Mouse (Mus musculus) hindbrain, embryonic 13.5 days (tissue): ENCODE data around the gene Nms. TPM values are rescaled to one million over a fixed set of nuclear protein-coding genes. Genes with fewer than 3 reads are reported as not detected.
A peak's percentile ranks its signal among the peaks of the same experiment; 100 is the strongest.

ENCODE experiments used
- ATAC-seq: fragments of 200-750 bp; cut with Nextera tagmentation; 2 replicates; pipeline ENCODE4 v1.8.0; 2017; ENCODE audit warnings: moderate TSS enrichment; ENCODE audit not compliant: low FRiP score
- H3K27ac ChIP-seq: fragments of 300-500 bp; sonication (generic); 2 replicates; pipeline ENCODE4 v1.5.1; 2015; ENCODE audit warnings: inconsistent platforms, mild to moderate bottlenecking, moderate library complexity
- H3K27me3 ChIP-seq: fragments of 300-500 bp; sonication (generic); 2 replicates; pipeline ENCODE4 v1.6.1; 2015; ENCODE audit warnings: mild to moderate bottlenecking, inconsistent platforms
- H3K36me3 ChIP-seq: fragments of 300-500 bp; sonication (generic); 2 replicates; pipeline ENCODE4 v1.6.1; 2015; ENCODE audit warnings: mild to moderate bottlenecking, inconsistent platforms
- H3K4me1 ChIP-seq: fragments of 300-500 bp; sonication (generic); replicated peaks from 2 replicates; pipeline ENCODE4 v1.6.1; 2015; ENCODE audit warnings: inconsistent platforms
- H3K4me2 ChIP-seq: fragments of 300-500 bp; sonication (generic); 2 replicates; pipeline ENCODE4 v1.6.1; 2015; ENCODE audit warnings: inconsistent platforms, mild to moderate bottlenecking, moderate library complexity
- H3K4me3 ChIP-seq: fragments of 300-500 bp; sonication (generic); 2 replicates; pipeline ENCODE4 v1.5.1; 2015; ENCODE audit warnings: mild to moderate bottlenecking, inconsistent platforms
- H3K9ac ChIP-seq: fragments of 300-500 bp; sonication (generic); 2 replicates; pipeline ENCODE4 v1.6.1; 2015; ENCODE audit warnings: mild to moderate bottlenecking, inconsistent platforms
- H3K9me3 ChIP-seq: fragments of 300-500 bp; sonication (generic); 2 replicates; pipeline ENCODE4 v1.6.1; 2016; ENCODE audit warnings: inconsistent platforms
- WGBS: fragments of 180-500 bp; shearing (Covaris S2); methylation state at CpG from one replicate; pipeline ENCODE4 v1.1.7; 2015; 5-methylcytosine and 5-hydroxymethylcytosine counted together
- polyA plus RNA-seq: library from polyadenylated mRNA; unstranded; fragments of >200 nt; fragmentation: Nextera tagmentation; extraction: Ambion mirVana; gene quantifications from 2 replicates; pipeline ENCODE4 v1.2.1, GENCODE M21; 2015

Nms gene
- polyA plus RNA-seq = 1.1 and 2.2 TPM in 2 replicates

DNA sequence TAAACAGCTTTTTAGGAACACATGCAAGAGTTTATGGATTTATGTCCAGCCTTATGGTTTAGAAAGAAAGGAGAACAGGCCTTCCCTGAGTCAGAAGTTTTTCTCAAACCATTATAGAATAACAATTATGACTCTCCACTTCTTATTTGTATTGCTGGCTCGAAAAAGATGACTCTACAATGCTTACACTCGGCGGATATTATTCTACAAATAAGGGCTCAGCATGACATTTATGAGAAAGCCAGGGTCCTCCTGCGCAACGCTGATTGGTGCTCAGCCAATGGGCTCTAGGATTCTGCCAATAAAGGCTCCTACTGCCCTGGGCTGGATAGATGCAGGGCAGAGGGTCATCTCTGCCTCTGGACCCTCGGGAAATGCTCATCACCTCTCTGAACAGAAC lies at the start of gene Nms:
TSS of gene Nms (plus strand) at position 301 of the 400 bp plus-strand sequence.
- Histone ChIP-seq H3K36me3 (no peaks in the 10 kb centered on the region), H3K27me3 (no peaks in the 10 kb centered on the region), H3K9ac (no peak within 1 kb of the TSS), H3K4me3 (no peak within 1 kb of the TSS), H3K9me3 (no peaks in the 10 kb centered on the region), H3K27ac (no peak within 1 kb of the TSS), H3K4me2 (no peak within 1 kb of the TSS), H3K4me1 (no peaks in the 10 kb centered on the region)
- 63% methylated on average over 6 of the region's 6 CpGs for WGBS
- ATAC-seq = no peak

DNA sequence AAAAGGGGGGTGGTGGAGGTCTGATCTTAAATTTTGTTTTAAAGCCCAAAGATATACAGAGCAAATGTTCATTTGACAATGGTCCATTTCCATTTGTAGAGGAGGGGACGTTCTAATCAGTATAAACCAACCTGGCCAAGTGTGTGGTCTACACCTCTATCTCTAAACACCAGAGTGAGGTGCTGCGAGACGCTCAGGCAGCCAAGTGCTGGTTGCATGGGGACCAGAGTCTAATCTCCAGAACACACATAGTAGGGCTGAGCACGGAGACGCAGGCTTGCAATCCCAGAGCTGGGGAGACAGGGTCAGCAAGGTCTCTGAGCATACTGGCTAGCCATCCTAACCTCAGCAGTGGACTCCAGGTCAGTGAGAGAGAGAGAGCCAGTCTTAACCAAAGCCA lies 47.5 kb upstream of the Nms start:
- no peak for ATAC-seq
- H3K9me3 ChIP-seq = no peaks in the 10 kb centered on the region
- no peak overlapping the region for H3K27ac ChIP-seq
- WGBS = 92% methylated on average over 5 of the region's 5 CpGs
- no peaks in the 10 kb centered on the region for H3K27me3 ChIP-seq
- H3K4me3 ChIP-seq = no peak overlapping the region
- H3K4me2 ChIP-seq = no peak overlapping the region
- H3K9ac ChIP-seq = no peak overlapping the region
- H3K4me1 ChIP-seq = peaks cover 41% of the 10 kb centered on the region
- peaks cover 33% of the 10 kb centered on the region for H3K36me3 ChIP-seq

DNA sequence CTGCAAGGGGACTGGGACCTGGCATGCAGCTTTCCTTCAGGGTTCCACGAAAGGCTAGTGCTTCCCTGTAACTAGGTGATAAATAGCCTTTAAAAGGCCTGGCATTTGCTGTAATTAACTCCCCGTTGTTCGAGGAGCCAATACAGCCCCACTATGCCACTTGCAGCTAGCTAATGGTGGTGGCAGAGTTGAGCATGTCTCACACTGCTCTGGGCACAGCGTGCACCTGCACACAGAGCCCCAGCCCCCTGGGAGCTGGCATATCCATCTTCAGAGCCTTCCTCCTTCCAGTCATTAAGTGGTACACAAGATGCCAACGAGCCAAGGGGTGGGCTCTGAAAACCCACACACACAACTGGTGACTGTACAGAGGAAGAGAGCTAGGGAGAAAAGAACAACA lies 45.9 kb upstream of the Nms start:
- H3K4me1 ChIP-seq = peaks cover 50% of the 10 kb centered on the region
- WGBS = 36% methylated on average over 5 of the region's 5 CpGs
- peak overlapping the region; percentile 49 for H3K9ac ChIP-seq
- H3K4me3 ChIP-seq = no peak overlapping the region
- 0 out of 2 replicates have a peak overlapping the region, but pooled peaks have one; percentile 15 for H3K4me2 ChIP-seq
- peak; percentile 26 for ATAC-seq
- H3K9me3 ChIP-seq = no peaks in the 10 kb centered on the region
- H3K27ac ChIP-seq = peak overlapping the region; percentile 82
- H3K27me3 ChIP-seq = no peaks in the 10 kb centered on the region
- H3K36me3 ChIP-seq = peaks cover 28% of the 10 kb centered on the region

DNA sequence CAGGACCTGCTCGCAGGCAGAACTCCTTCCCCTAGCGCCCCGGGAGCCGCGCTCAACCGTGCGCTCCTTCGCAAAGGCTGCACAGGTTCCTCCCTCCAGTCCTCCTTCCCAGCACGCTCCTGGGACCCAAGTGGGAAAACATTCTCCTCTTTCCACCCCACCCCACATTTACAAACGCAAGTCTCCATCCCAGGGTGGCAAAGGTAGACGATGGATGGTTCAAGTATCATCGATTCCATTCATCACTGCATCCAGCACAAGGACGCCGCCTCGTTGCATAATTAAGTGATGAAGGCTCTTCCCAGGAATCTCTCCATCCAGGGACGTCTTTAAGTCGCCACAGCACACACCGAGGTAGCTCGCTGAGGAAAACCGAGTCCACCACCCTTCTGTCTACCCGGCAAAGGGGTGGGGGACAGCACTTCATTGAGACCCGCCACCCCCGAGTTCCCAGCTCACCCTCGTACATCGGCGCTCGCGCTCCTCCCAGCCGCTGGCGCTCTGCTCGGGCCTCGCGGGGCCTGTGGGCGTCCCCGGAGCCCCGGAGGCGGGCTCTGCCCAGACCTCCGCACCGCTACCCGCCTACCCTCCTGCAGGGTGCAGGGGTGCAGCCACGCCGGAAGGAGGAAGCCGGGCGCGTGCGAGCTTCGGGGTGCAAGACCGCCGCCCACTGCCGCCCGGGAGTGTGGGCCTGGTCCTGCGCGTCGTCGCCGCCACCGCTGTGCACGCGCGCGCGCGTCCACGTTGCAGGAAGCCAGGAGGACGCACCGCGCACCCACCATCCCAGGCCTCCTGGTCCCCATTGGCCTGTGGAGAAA lies 41.3 kb upstream of the Nms start, which contains the start of gene Chst10:
TSS of gene Chst10 (minus strand) at position 731 of the 818 bp plus-strand sequence.
- Histone ChIP-seq H3K27ac (peak within 1 kb of the TSS; percentile 94), H3K9ac (peak within 1 kb of the TSS; percentile 90), H3K27me3 (0 out of 2 replicates have a peak, but pooled peaks cover 4% of the 10 kb centered on the region), H3K36me3 (peaks cover 8% of the 10 kb centered on the region; the same call in 1 of the 2 replicates), H3K9me3 (no peaks in the 10 kb centered on the region), H3K4me2 (peak within 1 kb of the TSS; percentile 63), H3K4me3 (peak within 1 kb of the TSS; percentile 79), H3K4me1 (peaks cover 49% of the 10 kb centered on the region)
- WGBS = under 1% methylated on average over 64 of the region's 67 CpGs
- ATAC-seq = peak; percentile 89

DNA sequence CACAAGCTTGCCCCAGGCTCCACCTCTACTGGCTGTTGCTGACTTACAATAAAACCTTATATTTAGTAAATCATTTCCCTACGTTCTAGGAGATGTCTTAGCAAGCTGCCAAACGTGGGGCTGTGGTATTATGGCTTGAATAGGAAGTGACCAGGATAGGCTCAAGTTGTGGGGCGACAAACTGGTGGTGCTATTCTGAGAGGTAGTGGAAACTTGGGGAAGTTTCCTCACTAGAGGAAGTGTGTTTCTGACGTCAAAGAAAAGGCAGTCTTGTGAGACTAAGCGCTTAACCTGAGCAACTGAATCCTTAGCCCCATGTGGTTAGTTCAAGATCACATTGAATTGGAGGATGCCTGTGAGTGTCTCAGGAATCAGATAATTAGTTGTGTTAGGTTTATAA lies 36.4 kb upstream of the Nms start:
- Histone ChIP-seq H3K9me3 (no peaks in the 10 kb centered on the region), H3K27ac (no peak overlapping the region), H3K36me3 (no peaks in the 10 kb centered on the region), H3K9ac (no peak overlapping the region), H3K4me1 (peaks cover 4% of the 10 kb centered on the region; the same call in 1 of the 2 replicates), H3K4me3 (no peak overlapping the region), H3K4me2 (no peak overlapping the region), H3K27me3 (0 out of 2 replicates have a peak, but pooled peaks cover 4% of the 10 kb centered on the region)
- 74% methylated on average over 5 of the region's 5 CpGs for WGBS
- ATAC-seq = no peak

DNA sequence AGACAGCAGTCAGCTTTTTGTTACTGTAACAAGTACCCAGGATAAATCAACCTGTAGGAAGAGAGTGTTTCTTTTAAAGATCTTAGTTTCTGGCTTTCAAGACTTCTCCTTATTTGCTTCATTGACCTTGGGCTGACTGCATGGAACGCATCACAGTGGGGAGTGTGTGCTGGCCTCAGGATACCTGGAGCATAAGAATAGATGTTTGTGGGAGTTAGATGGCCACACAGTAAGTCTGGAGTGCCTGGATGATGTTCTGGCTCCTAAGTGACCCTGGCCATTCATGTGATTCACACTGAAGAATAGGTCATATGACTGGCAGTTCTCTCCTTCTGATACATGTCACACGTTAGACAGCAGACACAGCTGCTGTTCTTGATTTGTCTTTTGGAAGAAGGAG lies 35.0 kb upstream of the Nms start:
- no peaks in the 10 kb centered on the region for H3K4me1 ChIP-seq
- no peak overlapping the region for H3K27ac ChIP-seq
- no peak overlapping the region for H3K4me2 ChIP-seq
- 0 out of 2 replicates have a peak, but pooled peaks cover 4% of the 10 kb centered on the region for H3K27me3 ChIP-seq
- ATAC-seq = no peak
- H3K9me3 ChIP-seq = no peaks in the 10 kb centered on the region
- 79% methylated on average over 2 of the region's 2 CpGs for WGBS
- no peak overlapping the region for H3K4me3 ChIP-seq
- H3K36me3 ChIP-seq = no peaks in the 10 kb centered on the region
- no peak overlapping the region for H3K9ac ChIP-seq

DNA sequence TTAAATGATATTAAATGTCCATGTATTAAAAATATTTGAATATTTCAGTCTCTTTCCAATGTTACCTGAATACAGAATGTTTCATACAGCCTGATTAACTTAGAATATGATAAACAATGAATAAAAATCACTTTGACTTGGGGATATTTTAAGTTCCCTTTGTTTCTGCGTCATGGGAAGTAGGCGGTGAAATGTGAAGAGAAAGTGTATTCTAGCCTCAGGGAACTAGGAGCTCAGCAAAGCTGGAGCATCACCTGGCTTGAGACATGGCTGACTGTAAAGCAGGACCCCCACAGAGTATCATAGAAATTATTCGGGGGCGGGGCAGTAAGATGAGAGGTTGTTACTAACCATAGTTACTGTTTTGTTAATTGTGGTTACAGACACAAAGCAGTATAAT lies 10.0 kb upstream of the Nms start:
- ATAC-seq = no peak
- Histone ChIP-seq H3K27me3 (no peaks in the 10 kb centered on the region), H3K4me2 (no peak overlapping the region), H3K27ac (no peak overlapping the region), H3K9ac (no peak overlapping the region), H3K4me3 (no peak overlapping the region), H3K9me3 (no peaks in the 10 kb centered on the region), H3K4me1 (no peaks in the 10 kb centered on the region), H3K36me3 (no peaks in the 10 kb centered on the region)
- 81% methylated on average over 4 of the region's 4 CpGs for WGBS

DNA sequence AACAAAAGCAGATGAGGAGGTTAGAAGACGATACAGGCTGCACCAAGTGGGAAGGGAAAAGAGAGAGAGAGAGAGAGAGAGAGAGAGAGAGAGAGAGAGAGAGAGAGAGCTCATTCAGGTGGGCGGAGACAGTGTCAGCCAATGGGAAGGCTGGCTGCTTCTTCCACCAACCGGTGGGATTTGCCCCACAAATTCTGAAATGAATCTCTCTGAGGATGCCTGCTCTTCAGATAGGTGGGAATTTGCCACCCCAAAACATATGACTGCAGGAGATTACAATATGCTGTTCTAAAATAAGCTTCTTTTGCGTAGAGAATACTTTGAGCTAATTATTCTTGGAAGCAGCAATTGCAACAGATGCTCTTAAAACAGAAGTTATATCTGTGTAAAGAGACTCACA lies 9.5 kb upstream of the Nms start:
- no peak for ATAC-seq

DNA sequence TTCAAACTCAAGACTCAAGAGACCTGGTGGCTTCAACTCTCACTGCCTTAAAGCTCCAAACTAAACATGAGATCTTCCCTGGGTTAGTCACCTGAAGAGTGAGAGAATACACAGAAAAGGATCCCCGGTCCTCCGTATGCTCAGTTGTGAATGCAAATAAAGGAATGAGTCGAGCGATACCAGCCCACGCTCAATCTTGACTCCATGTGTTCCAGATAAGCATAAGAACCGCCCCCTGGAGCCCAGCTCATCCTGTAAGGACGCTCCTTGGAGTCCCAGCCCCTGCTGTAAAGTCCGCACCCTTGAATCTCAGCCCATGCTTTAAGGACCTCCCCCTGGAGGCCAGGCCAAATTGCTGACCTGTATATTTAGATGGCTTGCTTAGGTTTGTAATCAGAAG lies 8.2 kb upstream of the Nms start:
- Histone ChIP-seq H3K36me3 (no peaks in the 10 kb centered on the region), H3K9me3 (no peaks in the 10 kb centered on the region), H3K4me3 (no peak overlapping the region), H3K27ac (no peak overlapping the region), H3K4me1 (no peaks in the 10 kb centered on the region), H3K4me2 (no peak overlapping the region), H3K9ac (no peak overlapping the region), H3K27me3 (no peaks in the 10 kb centered on the region)
- ATAC-seq = no peak
- 69% methylated on average over 8 of the region's 8 CpGs for WGBS

More for the DNA sequence above, 9.5 kb upstream of the Nms start:
- Histone ChIP-seq H3K4me2 (no peak overlapping the region), H3K36me3 (no peaks in the 10 kb centered on the region), H3K4me3 (no peak overlapping the region), H3K4me1 (no peaks in the 10 kb centered on the region), H3K27me3 (no peaks in the 10 kb centered on the region), H3K9ac (no peak overlapping the region), H3K9me3 (no peaks in the 10 kb centered on the region), H3K27ac (no peak overlapping the region)
- 65% methylated on average over 4 of the region's 4 CpGs for WGBS

DNA sequence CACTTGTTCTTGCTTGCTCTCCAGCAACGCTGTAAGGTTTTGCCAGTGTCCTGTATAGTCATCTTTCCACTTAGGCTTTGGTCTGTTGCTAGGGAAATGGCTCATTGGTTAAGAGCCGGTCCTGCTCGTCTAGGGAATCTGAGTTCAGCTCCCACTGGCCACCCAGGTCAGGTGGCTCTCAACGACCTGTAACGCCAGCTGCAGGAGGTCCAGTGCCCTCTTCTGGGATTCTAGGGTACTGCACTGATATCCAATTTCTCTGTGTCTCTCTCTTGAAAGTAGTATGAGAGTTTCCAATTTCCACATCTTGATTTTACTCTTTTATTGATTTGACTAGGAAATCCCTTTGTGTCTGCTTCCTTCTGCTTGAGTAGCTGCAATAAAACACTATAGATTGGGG lies 4.3 kb upstream of the Nms start:
- WGBS = 30% methylated on average over 5 of the region's 5 CpGs
- Histone ChIP-seq H3K27ac (no peak overlapping the region), H3K4me2 (no peak overlapping the region), H3K4me1 (no peaks in the 10 kb centered on the region), H3K36me3 (no peaks in the 10 kb centered on the region), H3K9me3 (no peaks in the 10 kb centered on the region), H3K27me3 (no peaks in the 10 kb centered on the region), H3K4me3 (no peak overlapping the region), H3K9ac (no peak overlapping the region)
- no peak for ATAC-seq

DNA sequence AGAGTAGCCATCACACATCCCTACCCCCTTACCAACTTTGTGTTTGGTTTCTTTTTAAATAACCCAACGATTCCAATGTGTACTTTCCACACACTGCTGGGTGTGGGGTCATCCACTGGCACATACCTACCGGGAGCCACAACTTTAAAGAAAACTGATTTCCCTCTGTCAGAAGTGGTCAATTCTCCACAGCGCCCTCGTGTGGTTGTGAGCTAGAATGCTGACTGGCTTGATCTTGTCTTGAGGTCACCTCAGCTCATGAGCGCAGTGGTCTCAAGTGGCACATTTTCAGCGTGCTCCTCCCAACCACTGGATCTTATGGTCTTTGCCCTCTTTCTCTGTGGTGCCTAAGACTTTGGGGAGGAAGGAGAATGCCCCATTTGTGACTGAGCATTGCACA lies 2.2 kb upstream of the Nms start:
- Histone ChIP-seq H3K36me3 (no peaks in the 10 kb centered on the region), H3K4me3 (no peak overlapping the region), H3K27me3 (no peaks in the 10 kb centered on the region), H3K27ac (no peak overlapping the region), H3K4me1 (no peaks in the 10 kb centered on the region), H3K9ac (no peak overlapping the region), H3K4me2 (no peak overlapping the region), H3K9me3 (no peaks in the 10 kb centered on the region)
- 30% methylated on average over 6 of the region's 6 CpGs for WGBS
- no peak for ATAC-seq

DNA sequence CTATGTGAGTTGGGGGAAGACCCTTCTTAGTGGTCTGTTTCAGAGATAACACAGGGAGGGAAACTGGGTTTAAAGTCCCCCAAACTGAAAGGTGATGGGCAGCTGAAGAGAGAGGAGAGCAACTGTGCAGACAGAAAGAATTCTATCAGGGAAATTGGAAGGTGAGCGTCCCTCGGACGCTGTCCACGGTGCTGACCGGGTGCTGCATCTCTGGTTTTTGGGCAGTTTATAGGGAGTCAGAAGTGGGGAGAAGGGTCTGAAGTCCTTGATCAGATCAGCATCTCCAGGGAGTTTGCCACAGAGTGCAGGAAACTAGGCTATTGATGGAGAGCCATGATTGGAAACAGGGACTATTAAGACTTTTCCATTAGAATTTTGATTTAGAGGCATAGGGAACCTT lies 659 bp downstream of the Nms start:
- no peaks in the 10 kb centered on the region for H3K27me3 ChIP-seq
- no peak overlapping the region for H3K4me3 ChIP-seq
- H3K4me1 ChIP-seq = no peaks in the 10 kb centered on the region
- H3K9ac ChIP-seq = no peak overlapping the region
- H3K27ac ChIP-seq = no peak overlapping the region
- H3K4me2 ChIP-seq = no peak overlapping the region
- H3K36me3 ChIP-seq = no peaks in the 10 kb centered on the region
- no peaks in the 10 kb centered on the region for H3K9me3 ChIP-seq
- WGBS = 8% methylated on average over 5 of the region's 5 CpGs
- ATAC-seq = no peak

DNA sequence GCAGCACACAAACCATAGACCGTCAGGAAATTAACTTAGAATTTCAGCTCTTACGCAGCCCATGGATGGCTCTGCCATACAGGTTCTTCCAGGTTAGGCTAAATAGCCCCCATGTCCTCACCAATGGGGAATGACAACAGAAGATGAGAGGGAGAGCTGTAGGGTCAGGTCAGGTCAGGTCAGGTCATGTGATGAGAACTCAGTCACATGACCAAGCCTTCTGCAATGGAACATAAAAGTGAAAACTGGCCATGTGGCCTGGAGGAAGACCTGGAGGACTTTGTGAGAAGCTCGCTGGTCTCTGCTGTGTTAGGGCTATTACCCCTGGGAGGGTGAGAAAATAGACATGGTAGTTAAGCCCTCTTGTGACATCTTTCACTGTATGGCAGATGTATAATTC lies 17.5 kb downstream of the Nms start:
- no peak overlapping the region for H3K27ac ChIP-seq
- no peaks in the 10 kb centered on the region for H3K4me1 ChIP-seq
- no peaks in the 10 kb centered on the region for H3K9me3 ChIP-seq
- H3K27me3 ChIP-seq = no peaks in the 10 kb centered on the region
- H3K9ac ChIP-seq = no peak overlapping the region
- no peaks in the 10 kb centered on the region for H3K36me3 ChIP-seq
- 97% methylated on average over 3 of the region's 3 CpGs for WGBS
- no peak overlapping the region for H3K4me2 ChIP-seq
- H3K4me3 ChIP-seq = no peak overlapping the region
- ATAC-seq = no peak
